Mouse (Mus musculus) urinary bladder, adult 18-20 months (tissue): ENCODE results near the gene Hyou1.
"Not testable (repeated sequence)": the region's sequence is repeated elsewhere in the genome, so short reads cannot be mapped to it uniquely, and the experiment has no call there.

ENCODE experiments used
- DNase-seq, 2 experiments: peaks; one replicate each; pipeline ENCODE4 v3.0.0; 2022; ENCODE audit warnings: low spot score in 2 of 2, mixed read lengths in 2 of 2

Hyou1 gene

DNA sequence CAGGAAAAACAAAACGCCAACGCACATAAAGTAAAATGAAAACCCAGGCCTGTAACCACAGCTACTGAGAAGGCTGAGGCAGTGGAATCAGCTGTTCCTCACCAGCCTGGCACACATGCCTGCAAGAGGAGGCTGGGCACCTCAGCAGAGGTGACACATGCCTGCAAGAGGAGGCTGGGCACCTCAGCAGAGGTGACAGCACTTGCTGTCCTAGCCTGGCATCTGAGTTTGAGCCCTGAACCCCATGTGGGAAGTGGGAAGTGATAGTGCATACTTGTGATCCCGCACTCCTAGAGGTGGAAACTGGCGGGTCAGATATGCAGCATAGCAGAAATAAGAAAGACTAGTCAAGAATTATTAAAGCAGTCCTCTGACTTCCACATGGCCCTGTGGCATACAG is 27.9 kb upstream of the Hyou1 start:
- DNase-seq: no peak

DNA sequence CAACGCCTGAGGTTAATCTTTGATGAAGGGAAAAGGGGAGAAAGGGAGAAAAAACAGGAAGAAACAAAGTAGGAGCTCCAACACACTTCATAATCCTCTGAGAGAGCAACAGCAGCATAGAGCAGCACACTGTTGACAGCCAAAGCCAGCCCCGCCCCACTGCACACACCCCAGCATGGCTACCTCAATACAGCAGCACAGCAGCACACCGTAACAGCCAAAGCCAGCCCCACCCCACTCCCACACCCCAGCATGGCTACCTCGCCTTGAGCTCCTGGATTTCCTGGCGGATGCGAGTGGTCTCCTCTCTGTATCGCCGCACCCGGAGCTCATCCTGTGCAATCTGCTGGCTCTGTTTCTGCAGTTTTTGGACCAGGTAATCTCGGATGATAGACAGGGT is 27.0 kb upstream of the Hyou1 start:
- no peak for DNase-seq

DNA sequence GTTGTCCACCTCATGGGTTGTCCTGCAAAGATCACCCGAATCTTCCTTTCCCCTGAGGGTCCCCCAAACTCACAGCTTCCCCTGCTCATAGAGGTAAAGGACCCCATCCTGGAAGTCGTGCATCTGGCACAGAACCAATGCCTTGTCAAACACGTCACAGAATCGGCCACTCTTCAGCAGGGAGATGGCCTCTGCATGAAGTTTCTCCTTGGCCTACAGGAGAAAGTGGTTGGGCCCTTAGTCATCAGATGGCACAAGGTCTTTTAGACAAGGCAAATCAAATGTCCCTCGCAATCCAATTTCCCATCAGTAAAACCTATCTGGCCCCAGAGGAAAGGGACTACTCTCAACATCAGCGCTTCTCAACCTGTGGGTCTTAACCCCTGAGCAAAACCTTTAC is 26.1 kb upstream of the Hyou1 start:
- DNase-seq: no peak

GRCm38 (mm10) chr9:44357207-44357606 is 22.1 kb upstream of the Hyou1 start:
- no peak for DNase-seq

DNA sequence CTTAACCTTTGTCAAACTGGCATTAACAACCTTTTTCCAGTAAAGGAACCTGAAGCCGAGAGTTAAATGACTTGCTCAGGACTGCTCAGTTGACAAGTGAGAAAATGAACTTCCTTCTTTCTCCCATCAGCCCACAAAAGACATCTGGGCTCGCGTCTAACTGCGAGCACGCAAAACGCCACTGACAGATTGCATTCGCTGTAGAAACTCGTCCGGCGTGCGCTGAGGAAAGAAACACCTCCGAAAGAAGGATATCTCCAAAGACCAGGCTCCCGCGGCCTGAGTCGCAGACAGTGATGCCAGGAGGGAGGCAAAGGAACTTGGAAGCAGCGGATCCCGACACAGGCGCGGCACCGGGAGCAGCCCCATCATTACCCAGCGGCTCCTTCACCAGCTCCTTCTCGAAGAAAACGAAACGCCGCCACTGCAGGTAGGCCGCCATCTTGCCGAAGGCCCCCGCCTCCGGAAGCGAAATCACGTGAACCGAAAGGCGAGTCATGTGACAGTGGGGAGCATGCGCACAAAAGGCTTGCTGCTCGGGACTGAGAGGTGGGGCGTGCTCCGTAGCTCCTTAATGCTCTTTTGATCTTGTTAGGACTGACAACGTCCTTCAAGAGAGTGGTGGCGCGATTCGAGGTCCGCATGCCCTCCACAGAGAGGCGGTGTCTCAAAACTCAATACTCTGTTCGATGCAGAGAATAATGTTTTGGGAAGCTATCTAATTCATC is 17.9 kb upstream of the Hyou1 start, which contains the start of gene Vps11:
Gene Vps11 (minus strand): TSS at position 481 of the 728 bp plus-strand sequence.
- peak; percentile 85 to 92 for DNase-seq

- not testable (repeated sequence) for DNase-seq
Measured at GRCm38 (mm10) chr9:44361931-44362330, 17.4 kb upstream of the Hyou1 start.

- no peak for DNase-seq
Measured at GRCm38 (mm10) chr9:44364480-44364879, 14.8 kb upstream of the Hyou1 start.

DNA sequence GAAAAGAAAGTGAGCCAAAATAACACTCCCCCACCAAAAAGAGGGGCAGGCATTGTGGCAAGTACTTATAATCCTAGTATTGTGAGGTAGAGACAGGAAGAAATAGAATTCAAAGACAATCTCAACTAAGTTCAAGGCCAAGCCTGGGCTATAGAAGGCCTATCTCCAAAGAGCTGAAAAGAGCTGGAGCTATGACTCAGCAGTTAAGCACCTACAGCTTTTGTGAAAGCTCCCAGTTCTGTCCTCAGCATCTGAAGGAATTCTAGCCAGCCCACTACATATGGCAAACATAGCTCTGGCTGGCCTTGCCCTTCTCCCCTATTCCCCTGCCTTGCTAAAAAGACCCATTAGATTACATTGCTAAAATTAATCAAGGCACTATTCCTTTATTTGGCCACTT is 5.9 kb upstream of the Hyou1 start:
- DNase-seq: no peak

DNA sequence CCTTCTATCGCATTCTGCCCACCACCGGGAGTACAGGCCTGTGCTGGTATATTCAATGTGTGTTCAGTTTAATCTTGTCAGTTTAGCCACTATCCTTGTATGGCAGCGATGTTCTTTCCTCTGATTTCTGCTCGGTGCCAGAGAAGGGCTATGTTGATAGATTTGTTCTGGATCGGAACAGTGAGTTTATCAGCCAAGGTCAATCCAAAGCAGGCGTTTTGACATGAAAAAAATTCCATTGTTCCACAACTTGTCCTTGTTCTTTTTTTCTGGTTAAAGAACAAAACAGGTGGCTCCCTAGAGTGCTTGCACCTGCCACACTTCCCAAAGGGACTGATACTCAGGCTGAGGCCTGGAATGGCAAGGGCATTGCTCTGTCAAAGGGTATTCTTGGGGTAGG is 3.1 kb upstream of the Hyou1 start:
- no peak for DNase-seq

GRCm38 (mm10) chr9:44377335-44377734 is 2.0 kb upstream of the Hyou1 start:
- DNase-seq: not testable (repeated sequence)

DNA sequence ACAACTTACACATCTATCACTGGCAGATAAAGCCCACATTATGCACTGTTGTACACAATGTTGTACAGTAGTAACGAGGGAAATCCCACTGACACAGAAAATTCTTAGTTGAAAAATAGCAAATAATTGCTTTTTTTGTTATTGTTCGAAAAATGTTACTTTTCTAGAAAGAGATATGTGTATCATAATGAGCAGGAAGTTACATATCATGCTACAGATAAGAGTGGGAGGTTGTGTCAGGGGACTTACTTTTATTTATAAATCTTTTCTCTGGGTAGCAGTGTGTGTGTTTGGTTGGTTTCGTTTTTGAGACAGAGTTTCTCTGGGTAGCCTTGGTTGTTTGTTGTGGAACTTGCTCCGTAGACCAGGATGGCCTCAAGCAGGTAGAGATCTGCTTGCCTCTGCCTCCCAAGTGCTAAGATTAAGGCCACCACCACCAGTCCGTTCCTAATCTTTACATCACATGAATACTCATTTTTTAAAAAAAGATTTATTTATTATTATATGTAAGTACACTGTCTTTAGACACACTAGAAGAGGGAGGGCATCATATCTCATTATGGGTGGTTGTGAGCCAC is 1.0 kb upstream of the Hyou1 start:
- DNase-seq: no peak

- no peak for DNase-seq
Measured at GRCm38 (mm10) chr9:44379862-44380261, 572 bp downstream of the Hyou1 start.

GRCm38 (mm10) chr9:44384596-44384995 is 5.3 kb downstream of the Hyou1 start:
- DNase-seq: no peak

GRCm38 (mm10) chr9:44387221-44387620 is 7.9 kb downstream of the Hyou1 start:
- no peak for DNase-seq

DNA sequence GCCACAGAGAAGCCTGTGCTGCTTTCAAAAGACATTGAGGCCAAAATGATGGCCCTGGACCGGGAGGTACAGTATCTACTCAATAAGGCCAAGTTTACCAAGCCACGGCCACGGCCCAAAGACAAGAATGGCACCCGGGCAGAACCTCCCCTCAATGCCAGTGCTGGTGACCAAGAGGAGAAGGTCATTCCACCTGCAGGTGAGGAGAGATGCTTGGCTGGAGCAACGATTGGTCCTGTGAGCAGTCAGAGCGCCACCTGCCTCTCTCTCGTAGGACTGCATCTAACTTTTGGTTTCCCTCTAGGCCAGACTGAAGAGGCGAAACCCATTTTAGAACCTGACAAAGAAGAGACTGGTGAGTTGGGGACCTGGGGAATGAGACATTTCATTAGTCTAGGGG is 10.0 kb downstream of the Hyou1 start:
- no peak for DNase-seq

DNA sequence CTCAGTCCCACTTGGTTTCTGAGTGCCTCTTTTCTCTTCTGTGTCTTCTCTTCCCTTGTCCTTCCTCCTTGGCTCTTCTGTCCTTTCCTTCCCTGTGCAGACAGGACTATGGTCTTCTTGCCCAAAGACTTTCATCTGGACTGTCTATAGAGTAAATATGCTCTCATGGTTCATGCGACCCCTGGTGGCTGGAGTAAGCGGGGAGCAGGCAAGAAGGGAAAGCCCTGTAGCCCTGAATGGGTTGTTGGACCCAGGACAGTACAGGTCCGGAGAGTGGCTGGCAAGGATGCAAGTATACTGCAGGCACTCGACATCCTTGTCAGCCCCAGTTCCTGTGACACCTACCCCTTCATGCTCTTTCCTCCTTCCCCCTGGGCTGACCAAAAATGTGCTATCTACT is 12.2 kb downstream of the Hyou1 start:
- peak; percentile 56 to 66 for DNase-seq

GRCm38 (mm10) chr9:44396684-44397411 is 17.6 kb downstream of the Hyou1 start, which contains the start of gene Slc37a4:
TSS of gene Slc37a4 (plus strand) at chr9:44396852.
- peak; percentile 93 to 97 for DNase-seq

DNA sequence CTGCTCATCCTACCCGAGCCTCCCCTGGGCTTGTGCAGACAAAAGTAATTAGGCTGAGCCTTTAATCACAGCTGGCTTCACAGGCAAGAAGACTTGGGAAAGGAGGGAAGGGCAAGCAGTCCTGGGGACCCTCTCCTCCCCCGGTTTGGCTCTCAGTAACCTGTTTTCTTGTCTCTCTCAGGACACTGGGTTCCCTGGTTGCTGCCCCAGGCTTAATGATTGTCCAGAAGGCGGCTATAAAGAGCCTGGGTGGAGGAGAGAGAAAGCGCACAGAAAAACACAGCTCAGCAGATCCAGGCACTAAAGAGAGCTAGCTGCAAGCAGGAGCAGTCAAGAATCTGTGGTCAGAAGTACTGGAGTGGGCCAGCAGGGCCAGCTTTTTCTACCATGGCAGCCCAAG is 18.8 kb downstream of the Hyou1 start:
- no peak for DNase-seq

GRCm38 (mm10) chr9:44398551-44398950 is 19.3 kb downstream of the Hyou1 start:
- DNase-seq: no peak

DNA sequence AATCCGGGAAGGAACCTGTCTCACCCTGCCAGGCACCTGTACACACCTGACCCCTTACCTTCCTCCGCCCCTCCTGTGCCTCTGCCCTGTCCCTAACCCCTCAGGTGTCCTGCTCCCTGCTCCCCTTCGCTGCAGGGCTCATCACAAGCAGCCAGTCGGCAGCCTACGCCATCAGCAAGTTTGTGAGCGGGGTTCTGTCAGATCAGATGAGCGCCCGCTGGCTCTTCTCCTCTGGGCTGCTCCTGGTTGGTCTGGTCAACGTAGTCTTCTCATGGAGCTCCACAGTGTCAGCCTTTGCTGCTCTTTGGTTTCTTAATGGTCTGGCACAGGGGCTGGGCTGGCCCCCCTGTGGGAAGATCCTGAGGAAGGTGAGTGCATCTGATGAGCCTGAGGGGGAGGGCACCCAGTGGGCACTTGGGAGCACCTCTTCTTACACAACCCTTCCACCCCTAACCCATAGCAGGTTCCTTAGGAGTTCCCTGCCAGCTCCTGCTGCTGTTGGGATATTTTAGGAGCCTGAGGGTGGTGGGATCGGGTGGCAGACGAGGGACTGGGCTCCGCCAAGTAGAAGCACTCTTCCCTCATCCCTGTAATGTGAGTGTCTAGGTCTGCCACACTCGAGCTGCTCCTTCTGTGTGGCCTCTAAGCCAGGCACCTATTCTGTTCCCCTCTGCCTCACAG is 20.0 kb downstream of the Hyou1 start:
- DNase-seq: no peak

DNA sequence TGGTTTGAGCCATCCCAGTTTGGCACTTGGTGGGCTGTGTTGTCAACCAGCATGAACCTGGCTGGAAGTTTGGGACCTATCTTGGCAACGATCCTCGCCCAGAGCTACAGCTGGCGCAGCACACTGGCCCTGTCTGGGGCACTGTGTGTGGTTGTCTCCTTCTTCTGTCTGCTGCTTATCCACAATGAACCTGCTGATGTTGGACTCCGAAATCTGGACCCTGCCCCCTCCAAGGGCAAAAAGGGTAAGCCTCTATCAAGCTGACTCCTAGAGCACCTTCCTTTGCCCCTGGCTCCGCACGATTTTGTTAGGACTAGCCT is 20.5 kb downstream of the Hyou1 start:
- no peak for DNase-seq

- no peak for DNase-seq
Measured at GRCm38 (mm10) chr9:44401081-44401480, 21.8 kb downstream of the Hyou1 start.
